Mouse (Mus musculus) heart, embryonic 12.5 days (tissue): ENCODE data around the gene Nol10. TPM values are rescaled to one million over a fixed set of nuclear protein-coding genes. Genes with fewer than 3 reads are reported as not detected.
"Not testable (repeated sequence)": the region's sequence is repeated elsewhere in the genome, so short reads cannot be mapped to it uniquely, and the experiment has no call there.

Experiments
- ATAC-seq: fragments of 200-750 bp; cut with Nextera tagmentation; 2 replicates; pipeline ENCODE4 v1.8.0; 2017; ENCODE audit warnings: moderate TSS enrichment, moderate library complexity; ENCODE audit not compliant: insufficient number of reproducible peaks, low FRiP score
- H3K27ac ChIP-seq: fragments of 300-500 bp; sonication (generic); 2 replicates; pipeline ENCODE4 v1.5.1; 2016; ENCODE audit warnings: mild to moderate bottlenecking, moderate library complexity; ENCODE audit not compliant: poor library complexity, severe bottlenecking
- H3K27me3 ChIP-seq: fragments of 300-500 bp; sonication (generic); replicated peaks from 2 replicates; pipeline ENCODE4 v1.6.1; 2016; ENCODE audit warnings: mild to moderate bottlenecking, moderate library complexity
- H3K36me3 ChIP-seq: fragments of 300-500 bp; sonication (generic); 2 replicates; pipeline ENCODE4 v1.6.1; 2016; ENCODE audit warnings: mild to moderate bottlenecking, moderate library complexity
- H3K4me1 ChIP-seq: fragments of 300-500 bp; sonication (generic); replicated peaks from 2 replicates; pipeline ENCODE4 v1.6.1; 2016; ENCODE audit warnings: mild to moderate bottlenecking
- H3K4me2 ChIP-seq: fragments of 300-500 bp; sonication (generic); 2 replicates; pipeline ENCODE4 v1.6.1; 2016; ENCODE audit warnings: mild to moderate bottlenecking, moderate library complexity
- H3K4me3 ChIP-seq: fragments of 300-500 bp; sonication (generic); 2 replicates; pipeline ENCODE4 v1.5.1; 2016; ENCODE audit warnings: mild to moderate bottlenecking
- H3K9ac ChIP-seq: fragments of 300-500 bp; sonication (generic); 2 replicates; pipeline ENCODE4 v1.6.1; 2016; ENCODE audit warnings: mild to moderate bottlenecking, moderate library complexity
- H3K9me3 ChIP-seq: fragments of 300-500 bp; sonication (generic); replicated peaks from 2 replicates; pipeline ENCODE4 v1.6.1; 2016; ENCODE audit warnings: mild to moderate bottlenecking, moderate library complexity
- WGBS: fragments of 180-500 bp; shearing (Covaris S2); methylation state at CpG from one replicate; pipeline ENCODE4 v1.1.7; 2016; 5-methylcytosine and 5-hydroxymethylcytosine counted together
- polyA plus RNA-seq: library from polyadenylated mRNA; unstranded; fragments of >200 nt; fragmentation: Nextera tagmentation; extraction: Ambion mirVana; gene quantifications from 2 replicates; pipeline ENCODE4 v1.2.1, GENCODE M21; 2016

The Nol10 gene
- polyA plus RNA-seq, 1 experiment from 2014 or later, result 18.3 TPM

DNA sequence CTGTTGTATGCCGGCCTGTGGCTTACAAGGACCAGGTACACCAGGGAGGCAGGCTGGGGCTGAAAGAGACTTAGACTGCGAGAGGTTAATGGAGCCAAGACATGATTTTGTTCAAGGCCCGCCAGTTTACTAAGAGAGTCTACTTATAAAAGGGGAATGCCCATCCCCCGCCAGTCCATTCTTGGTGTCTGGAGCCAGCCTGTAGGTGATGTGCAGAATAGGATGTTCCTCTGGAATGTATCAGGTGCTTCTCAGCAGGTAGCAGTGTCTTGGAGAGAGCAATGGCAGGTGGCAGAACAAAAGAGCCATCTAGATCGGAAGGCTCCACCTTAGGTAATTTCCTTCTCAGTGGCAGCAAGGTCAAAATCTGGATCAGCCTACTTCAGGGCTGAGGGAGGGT, 116.3 kb downstream of the Nol10 start:
- not testable (repeated sequence) for ATAC-seq

DNA sequence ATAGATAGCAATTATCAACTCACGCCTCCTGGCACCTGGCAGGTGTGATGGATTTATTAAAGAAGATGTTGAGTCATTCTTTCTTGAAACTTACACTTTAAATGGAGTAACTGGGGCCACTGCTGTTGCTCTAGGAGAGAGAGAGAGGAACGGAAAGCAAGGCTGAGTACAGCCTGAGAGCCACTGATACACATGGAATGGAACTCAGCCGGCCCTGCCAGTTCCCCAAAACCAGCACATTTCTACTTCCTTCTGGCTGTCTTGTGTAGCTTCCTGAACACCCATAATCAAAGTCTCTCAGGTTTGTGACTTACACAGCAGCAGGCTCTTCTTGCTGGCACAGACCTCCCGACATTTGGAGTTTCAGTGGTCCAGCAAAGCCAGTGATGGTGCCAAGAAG, 118.5 kb downstream of the Nol10 start:
- Histone ChIP-seq H3K4me1 (peaks cover 12% of the 10 kb centered on the region), H3K4me2 (no peak overlapping the region), H3K9ac (no peak overlapping the region), H3K4me3 (no peak overlapping the region), H3K27me3 (no peaks in the 10 kb centered on the region), H3K27ac (no peak overlapping the region), H3K36me3 (no peaks in the 10 kb centered on the region), H3K9me3 (no peaks in the 10 kb centered on the region)
- ATAC-seq, result no peak
- 76% methylated on average over 4 of the region's 4 CpGs for WGBS

More for the DNA sequence above, 116.3 kb downstream of the Nol10 start:
- H3K9ac ChIP-seq, H3K27ac ChIP-seq, H3K9me3 ChIP-seq, H3K27me3 ChIP-seq, H3K4me3 ChIP-seq, H3K36me3 ChIP-seq, H3K4me2 ChIP-seq: not testable (repeated sequence)
- peaks cover 12% of the 10 kb centered on the region for H3K4me1 ChIP-seq
- 83% methylated on average over 5 of the region's 5 CpGs for WGBS

DNA sequence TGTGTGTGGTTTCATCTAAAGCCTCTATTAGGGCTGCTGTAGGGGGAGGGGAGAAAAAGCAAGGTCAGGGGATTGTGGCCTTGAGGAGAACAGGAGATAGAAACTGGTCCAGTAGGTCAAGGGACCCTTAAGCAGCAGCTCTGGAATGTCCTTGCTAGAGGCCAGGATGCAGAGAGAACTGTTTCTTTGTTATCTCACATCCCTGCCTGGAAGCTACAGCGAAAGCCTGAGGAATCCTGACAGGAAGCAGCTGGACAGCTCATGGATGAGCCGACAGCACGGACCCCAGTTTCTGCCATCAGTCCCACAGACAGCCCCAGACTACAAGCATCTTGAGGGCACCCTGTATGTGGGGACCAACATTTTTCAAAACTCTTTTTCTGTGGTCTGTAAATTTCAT, 120.1 kb downstream of the Nol10 start:
- WGBS, result 14% methylated on average over 3 of the region's 3 CpGs
- H3K9ac ChIP-seq, result no peak overlapping the region
- no peaks in the 10 kb centered on the region for H3K9me3 ChIP-seq
- H3K4me2 ChIP-seq, result no peak overlapping the region
- peaks cover 12% of the 10 kb centered on the region for H3K4me1 ChIP-seq
- H3K4me3 ChIP-seq, result no peak overlapping the region
- ATAC-seq, result no peak
- no peaks in the 10 kb centered on the region for H3K36me3 ChIP-seq
- H3K27me3 ChIP-seq, result no peaks in the 10 kb centered on the region
- H3K27ac ChIP-seq, result no peak overlapping the region

DNA sequence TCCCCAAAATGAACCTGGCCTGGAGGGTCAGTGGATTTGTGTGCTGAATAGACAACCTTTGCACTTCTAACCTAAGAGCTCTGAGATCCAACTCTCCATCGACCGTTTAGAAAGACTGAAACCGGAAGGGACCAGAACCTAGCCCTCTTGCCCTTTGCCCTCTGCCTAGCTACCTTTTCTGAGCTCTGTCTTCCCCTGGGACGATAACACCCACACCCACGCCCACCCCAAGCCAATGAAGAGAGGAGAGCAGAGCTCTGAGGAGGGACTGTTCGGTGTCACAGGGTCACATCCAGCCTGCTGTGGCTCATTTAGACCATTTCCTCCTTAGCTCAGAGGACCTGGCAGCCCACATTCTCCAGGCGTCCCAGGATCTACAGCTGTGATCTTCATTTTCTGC, 121.6 kb downstream of the Nol10 start:
- Histone ChIP-seq H3K4me2 (no peak overlapping the region), H3K27ac (no peak overlapping the region), H3K27me3 (peaks cover 7% of the 10 kb centered on the region; the same call in 1 of the 2 replicates), H3K9ac (no peak overlapping the region), H3K4me1 (peaks cover 12% of the 10 kb centered on the region), H3K36me3 (no peaks in the 10 kb centered on the region), H3K9me3 (no peaks in the 10 kb centered on the region), H3K4me3 (no peak overlapping the region)
- ATAC-seq, result no peak
- 79% methylated on average over 7 of the region's 7 CpGs for WGBS

DNA sequence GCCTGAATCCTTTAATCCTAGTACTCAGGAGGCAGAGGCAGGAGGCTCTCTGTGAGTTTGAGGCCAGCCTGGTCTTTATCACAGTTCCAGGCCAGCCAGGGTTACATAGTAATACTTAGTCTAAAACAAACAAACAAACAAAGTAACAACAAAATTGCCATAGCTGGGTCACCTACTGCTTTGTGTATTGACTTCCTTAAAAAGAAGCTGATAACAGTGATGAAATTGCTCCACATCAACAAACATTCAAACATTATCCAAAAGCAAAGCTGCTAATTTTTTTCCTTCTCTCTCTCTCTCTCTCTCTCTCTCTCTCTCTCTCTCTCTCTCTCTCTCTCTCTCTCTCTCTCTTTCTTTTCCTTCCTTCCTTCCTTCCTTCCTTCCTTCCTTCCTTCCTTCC, 122.3 kb downstream of the Nol10 start:
- H3K4me1 ChIP-seq, result peaks cover 12% of the 10 kb centered on the region
- not testable (repeated sequence) for H3K9me3 ChIP-seq, H3K27me3 ChIP-seq, ATAC-seq, H3K4me2 ChIP-seq, H3K36me3 ChIP-seq, H3K27ac ChIP-seq, H3K4me3 ChIP-seq, H3K9ac ChIP-seq

DNA sequence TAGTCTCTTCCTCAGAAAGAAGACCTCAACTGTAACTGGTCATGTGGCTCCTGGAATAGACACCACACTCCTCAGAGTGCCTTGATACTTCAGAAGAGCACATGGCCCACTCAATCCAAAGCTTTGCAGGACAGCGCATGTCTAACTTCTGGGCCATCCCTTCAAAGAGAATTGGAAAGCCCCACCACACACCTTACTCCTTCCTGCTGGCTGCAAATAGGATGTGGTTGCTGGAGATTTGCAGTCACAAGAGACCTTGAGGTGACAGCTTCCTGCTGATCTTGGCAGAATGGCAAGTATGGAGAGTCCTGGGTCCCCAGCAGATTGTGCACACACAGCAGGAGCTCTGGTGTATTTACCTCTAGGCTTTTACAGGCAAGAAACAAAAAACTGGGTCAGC, 123.1 kb downstream of the Nol10 start:
- no peak overlapping the region for H3K4me3 ChIP-seq
- H3K4me2 ChIP-seq, result no peak overlapping the region
- peaks cover 7% of the 10 kb centered on the region; the same call in 1 of the 2 replicates for H3K27me3 ChIP-seq
- no peak overlapping the region for H3K9ac ChIP-seq
- peaks cover 12% of the 10 kb centered on the region for H3K4me1 ChIP-seq
- H3K36me3 ChIP-seq, result no peaks in the 10 kb centered on the region
- H3K27ac ChIP-seq, result no peak overlapping the region
- H3K9me3 ChIP-seq, result no peaks in the 10 kb centered on the region
- WGBS, result 76% methylated on average over 1 of the region's 1 CpGs
- no peak for ATAC-seq

DNA sequence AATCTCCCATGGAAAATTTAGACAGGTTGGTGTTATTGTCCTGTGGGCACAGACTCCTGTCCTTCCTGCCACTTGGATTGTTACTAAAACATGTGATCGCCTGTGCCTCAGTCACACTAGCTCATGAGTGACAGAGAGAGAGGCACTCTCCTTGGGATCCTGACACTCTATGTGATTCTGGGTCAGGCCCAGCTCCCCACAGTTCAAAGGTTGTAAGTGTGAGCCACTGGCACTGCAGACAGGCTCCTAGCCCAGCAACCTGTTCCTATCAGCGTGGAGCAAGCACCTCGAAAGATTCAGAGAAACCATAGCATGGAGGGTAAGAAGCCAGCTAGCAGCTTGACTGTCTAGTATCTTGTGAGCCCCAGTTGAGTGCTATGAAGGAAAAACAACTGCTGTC, 124.9 kb downstream of the Nol10 start:
- Histone ChIP-seq H3K4me2 (no peak overlapping the region), H3K9me3 (no peaks in the 10 kb centered on the region), H3K4me3 (no peak overlapping the region), H3K4me1 (peaks cover 4% of the 10 kb centered on the region), H3K27ac (no peak overlapping the region), H3K36me3 (no peaks in the 10 kb centered on the region), H3K27me3 (peaks cover 7% of the 10 kb centered on the region; the same call in 1 of the 2 replicates), H3K9ac (no peak overlapping the region)
- WGBS, result 83% methylated on average over 3 of the region's 3 CpGs
- ATAC-seq, result peak; percentile 29; the same call in 1 of the 2 replicates

DNA sequence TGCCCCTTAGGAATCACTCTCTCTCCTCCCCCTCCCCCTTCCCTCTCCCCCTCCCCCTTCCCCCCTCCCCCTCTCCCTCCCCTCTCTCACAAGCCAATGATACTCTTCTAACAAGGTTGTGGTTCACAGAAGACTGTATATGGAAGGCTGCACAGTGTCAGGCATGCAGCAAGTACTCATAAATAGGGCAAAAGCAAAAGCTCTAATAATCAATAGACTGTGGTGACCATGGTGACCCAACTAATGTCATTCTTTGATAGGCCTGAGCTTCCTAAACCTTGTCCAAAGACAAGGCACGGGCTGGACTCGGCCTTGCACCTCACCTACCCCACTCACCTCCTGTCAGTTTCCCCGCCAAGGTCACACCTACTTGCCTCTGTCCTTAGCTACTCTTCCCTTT, 125.6 kb downstream of the Nol10 start:
- H3K27ac ChIP-seq, result no peak overlapping the region
- WGBS, result 76% methylated on average over 3 of the region's 3 CpGs
- H3K4me3 ChIP-seq, result no peak overlapping the region
- H3K27me3 ChIP-seq, result peaks cover 7% of the 10 kb centered on the region; the same call in 1 of the 2 replicates
- H3K9ac ChIP-seq, result no peak overlapping the region
- no peaks in the 10 kb centered on the region for H3K36me3 ChIP-seq
- no peak for ATAC-seq
- H3K4me1 ChIP-seq, result no peaks in the 10 kb centered on the region
- H3K9me3 ChIP-seq, result no peaks in the 10 kb centered on the region
- H3K4me2 ChIP-seq, result no peak overlapping the region

DNA sequence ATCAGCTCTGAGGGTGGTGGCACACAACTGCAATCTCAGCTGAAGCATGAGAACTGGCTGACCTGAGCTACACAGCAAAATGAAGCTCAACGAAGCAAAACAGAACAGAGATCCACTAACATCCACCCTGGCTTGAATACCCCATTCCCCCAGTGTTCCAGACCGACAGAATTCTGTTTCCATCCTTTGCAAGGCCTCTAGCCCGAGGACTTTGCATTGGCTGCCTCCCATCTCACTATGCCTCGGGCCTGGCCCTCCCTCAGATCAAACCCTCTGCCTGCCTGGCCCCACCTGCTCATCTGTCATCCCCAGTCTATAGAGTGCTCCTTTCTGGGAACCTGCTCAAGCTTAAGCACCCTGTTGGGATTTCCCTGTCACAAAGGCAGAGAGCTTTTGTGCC, 126.4 kb downstream of the Nol10 start:
- H3K36me3 ChIP-seq, result no peaks in the 10 kb centered on the region
- no peak overlapping the region for H3K4me2 ChIP-seq
- no peak overlapping the region for H3K9ac ChIP-seq
- 54% methylated on average over 4 of the region's 4 CpGs for WGBS
- no peak overlapping the region for H3K4me3 ChIP-seq
- ATAC-seq, result no peak
- no peak overlapping the region for H3K27ac ChIP-seq
- H3K27me3 ChIP-seq, result peaks cover 7% of the 10 kb centered on the region; the same call in 1 of the 2 replicates
- no peaks in the 10 kb centered on the region for H3K9me3 ChIP-seq
- H3K4me1 ChIP-seq, result no peaks in the 10 kb centered on the region

DNA sequence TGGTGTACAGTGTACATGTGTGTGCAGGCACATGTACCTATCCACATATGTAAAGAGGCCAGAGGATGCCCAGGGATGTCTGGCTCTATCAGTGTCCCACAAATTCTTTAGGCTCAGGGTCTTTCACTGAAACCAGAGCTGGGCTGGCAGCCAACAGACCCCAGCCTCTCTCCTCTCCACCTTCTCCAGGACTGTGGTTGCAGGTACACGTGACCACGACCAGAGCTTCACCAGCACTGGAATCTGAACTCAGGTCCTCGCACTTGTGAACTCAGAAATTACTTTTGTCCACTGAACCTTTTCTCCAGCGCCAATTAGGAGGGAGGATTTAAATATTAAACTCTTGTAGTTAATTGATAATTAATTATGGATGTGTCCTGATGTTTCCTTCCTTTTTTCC, 126.9 kb downstream of the Nol10 start:
- no peak overlapping the region for H3K4me2 ChIP-seq
- no peaks in the 10 kb centered on the region for H3K4me1 ChIP-seq
- H3K36me3 ChIP-seq, result no peaks in the 10 kb centered on the region
- WGBS, result 71% methylated on average over 4 of the region's 4 CpGs
- no peak overlapping the region for H3K27ac ChIP-seq
- H3K9ac ChIP-seq, result no peak overlapping the region
- peaks cover 7% of the 10 kb centered on the region; the same call in 1 of the 2 replicates for H3K27me3 ChIP-seq
- no peak overlapping the region for H3K4me3 ChIP-seq
- no peaks in the 10 kb centered on the region for H3K9me3 ChIP-seq
- no peak for ATAC-seq

DNA sequence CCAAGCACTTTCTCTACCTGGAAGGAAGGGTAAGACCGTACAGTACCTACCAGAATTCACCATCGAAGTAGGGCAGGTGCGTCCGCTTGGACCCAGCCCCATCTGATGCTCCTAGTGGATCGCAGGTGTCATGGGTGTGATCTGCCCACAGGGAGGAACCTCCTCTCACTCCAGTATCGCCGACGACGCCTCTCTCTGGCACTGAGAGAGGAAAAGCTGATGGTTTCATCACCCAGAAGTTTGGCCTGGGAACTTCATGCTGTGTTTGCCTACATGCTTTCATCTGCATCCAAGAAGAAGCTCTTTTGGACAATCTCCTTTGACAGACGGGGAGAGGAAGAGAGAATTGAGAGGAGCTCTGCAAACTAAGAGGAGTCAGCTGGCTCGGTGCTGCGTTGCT, 129.9 kb downstream of the Nol10 start:
- Histone ChIP-seq H3K4me2 (no peak overlapping the region), H3K9ac (no peak overlapping the region), H3K27ac (no peak overlapping the region), H3K9me3 (no peaks in the 10 kb centered on the region), H3K4me1 (no peaks in the 10 kb centered on the region), H3K27me3 (peaks cover 7% of the 10 kb centered on the region; the same call in 1 of the 2 replicates), H3K4me3 (no peak overlapping the region), H3K36me3 (no peaks in the 10 kb centered on the region)
- no peak for ATAC-seq
- 81% methylated on average over 12 of the region's 12 CpGs for WGBS

DNA sequence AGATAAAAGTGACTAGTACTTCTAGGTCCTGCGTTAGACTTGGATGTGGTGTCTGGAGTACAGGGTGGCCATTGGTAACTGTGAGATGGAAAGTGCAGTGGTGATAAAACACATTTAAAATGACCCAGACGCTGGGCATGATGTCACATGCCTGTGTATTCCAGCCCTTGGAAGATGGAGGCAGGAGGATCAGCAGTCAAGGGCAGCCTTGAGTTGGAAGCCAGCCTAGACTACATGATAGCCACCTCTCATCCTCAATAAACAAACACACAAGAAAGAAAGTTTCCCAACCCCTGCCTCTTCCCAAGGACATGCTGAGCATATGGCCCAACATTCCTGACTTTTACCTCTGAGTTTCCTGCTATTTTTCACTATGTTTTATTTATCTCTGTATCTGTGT, 130.6 kb downstream of the Nol10 start:
- no peaks in the 10 kb centered on the region for H3K36me3 ChIP-seq
- H3K27ac ChIP-seq, result no peak overlapping the region
- no peaks in the 10 kb centered on the region for H3K4me1 ChIP-seq
- no peak overlapping the region for H3K4me3 ChIP-seq
- ATAC-seq, result no peak
- WGBS, result 71% methylated on average over 2 of the region's 2 CpGs
- H3K27me3 ChIP-seq, result peaks cover 7% of the 10 kb centered on the region; the same call in 1 of the 2 replicates
- no peak overlapping the region for H3K4me2 ChIP-seq
- no peaks in the 10 kb centered on the region for H3K9me3 ChIP-seq
- H3K9ac ChIP-seq, result no peak overlapping the region
